Mouse (Mus musculus) naive thymus-derived CD4-positive, alpha-beta T cell, adult 2 months (primary cell): ENCODE data around the gene Cdc25a.

Source experiments
- DNase-seq: peaks from one replicate; pipeline ENCODE4 v3.0.0-alpha.2; 2011; ENCODE audit warnings: low read depth

Gene Cdc25a

GRCm38 (mm10) chr9:109894413-109895090 lies 19.2 kb downstream of the Cdc25a start:
- peak; percentile 69 for DNase-seq

GRCm38 (mm10) chr9:109895593-109895992 lies 20.2 kb downstream of the Cdc25a start:
- no peak for DNase-seq

GRCm38 (mm10) chr9:109896253-109897150 lies 21.1 kb downstream of the Cdc25a start:
- no peak for DNase-seq

GRCm38 (mm10) chr9:109898027-109898426 lies 22.6 kb downstream of the Cdc25a start:
- no peak for DNase-seq

- no peak for DNase-seq
Measured at GRCm38 (mm10) chr9:109899361-109899760, 24.0 kb downstream of the Cdc25a start.

- DNase-seq: no peak
Measured at GRCm38 (mm10) chr9:109899774-109900173, 24.4 kb downstream of the Cdc25a start.

- no peak for DNase-seq
Measured at GRCm38 (mm10) chr9:109900604-109901003, 25.2 kb downstream of the Cdc25a start.

GRCm38 (mm10) chr9:109902246-109902645 lies 26.9 kb downstream of the Cdc25a start:
- DNase-seq: no peak

- DNase-seq: no peak
Measured at GRCm38 (mm10) chr9:109902740-109903139, 27.4 kb downstream of the Cdc25a start.

- DNase-seq: no peak
Measured at GRCm38 (mm10) chr9:109907300-109907699, 31.9 kb downstream of the Cdc25a start.

GRCm38 (mm10) chr9:109907774-109908465 lies 32.5 kb downstream of the Cdc25a start:
- DNase-seq: no peak

GRCm38 (mm10) chr9:109909102-109909501 lies 33.7 kb downstream of the Cdc25a start:
- no peak for DNase-seq

GRCm38 (mm10) chr9:109909926-109910325 lies 34.5 kb downstream of the Cdc25a start:
- no peak for DNase-seq

- DNase-seq: no peak
Measured at GRCm38 (mm10) chr9:109911779-109912178, 36.4 kb downstream of the Cdc25a start.

- DNase-seq: no peak
Measured at GRCm38 (mm10) chr9:109914269-109914926, 39.0 kb downstream of the Cdc25a start.

- no peak for DNase-seq
Measured at GRCm38 (mm10) chr9:109917931-109918330, 42.6 kb downstream of the Cdc25a start.

GRCm38 (mm10) chr9:109929131-109929530 lies 53.8 kb downstream of the Cdc25a start:
- DNase-seq: no peak

GRCm38 (mm10) chr9:109930063-109930462 lies 54.7 kb downstream of the Cdc25a start:
- no peak for DNase-seq

- peak; percentile 39 for DNase-seq
Measured at GRCm38 (mm10) chr9:109930752-109931151, 55.4 kb downstream of the Cdc25a start.

GRCm38 (mm10) chr9:109931257-109932171 lies 56.1 kb downstream of the Cdc25a start, which contains the start of gene Map4:
Map4 (plus strand) TSS chr9:109931460.
- peak; percentile 96 for DNase-seq

- peak; percentile 60 for DNase-seq
Measured at GRCm38 (mm10) chr9:109932361-109932755, 57.0 kb downstream of the Cdc25a start.
